Mouse (Mus musculus): ENCODE measurements at regions not wholly inside any gene's neighbourhood (a gene's known extent, or its start where the extent isn't known, plus 50 kb on each side); places are given as distances from the start of the nearest gene placed in this dataset.

GRCm38 (mm10) chr10:111578536-111578935 lies 72.5 kb downstream of the Phlda1 start:
- TF ChIP-seq EP300 (IDR thresholded peaks at IDR 0.05; ENCODE audit: low read depth) (no peak), CTCF (IDR thresholded peaks at IDR 0.05; ENCODE audit: low read depth) (no peak)

Measured in heart, postnatal 0 days (tissue).